Mouse (Mus musculus): Measurements from ENCODE around the gene Csad. TPM values are rescaled to one million over a fixed set of nuclear protein-coding genes. Genes with fewer than 3 reads are reported as not detected.
A peak's percentile ranks its signal among the peaks of the same experiment; 100 is the strongest.

Csad gene
- polyA plus RNA-seq, 1 experiment from 2014 or later, result 33.3 TPM

DNA sequence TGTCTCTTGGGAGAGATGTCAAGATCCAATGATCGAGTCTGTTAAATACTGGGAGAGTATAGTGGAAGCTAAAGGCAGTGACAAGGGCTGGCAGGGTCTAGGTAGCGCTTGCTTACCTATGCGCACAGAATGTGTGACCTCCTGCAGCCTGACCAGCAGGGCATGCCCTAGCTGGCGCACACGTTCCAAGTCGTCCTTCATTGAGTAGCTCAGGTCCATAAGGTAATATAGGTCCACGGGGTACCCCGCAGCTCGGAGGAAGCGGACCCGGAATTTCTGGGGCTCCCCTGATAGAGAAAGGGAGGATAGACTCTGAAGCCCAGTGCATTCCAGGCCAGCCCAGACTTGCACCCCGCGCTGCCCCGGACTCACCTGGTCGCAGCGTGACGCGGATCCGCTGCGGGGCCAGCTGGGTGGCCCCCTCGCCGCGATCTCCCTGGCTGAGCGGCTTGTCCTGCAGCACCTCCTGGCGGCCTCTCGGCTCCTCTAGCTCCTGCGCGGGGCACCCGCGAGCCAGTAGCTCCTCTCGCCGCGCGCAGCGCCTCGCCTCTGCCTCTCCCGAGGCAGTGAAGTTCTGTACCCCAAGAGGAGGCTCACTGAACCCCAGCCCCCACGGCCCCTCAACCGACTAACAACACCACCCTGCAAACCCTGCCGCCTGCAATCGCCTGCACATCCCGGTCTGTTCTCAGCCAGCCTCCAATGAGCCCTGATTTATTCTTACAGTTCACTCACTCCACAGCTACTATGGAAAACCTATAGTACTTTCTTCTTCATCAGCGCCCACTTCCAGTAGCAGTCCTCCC, 19.9 kb upstream of the Csad start:
- DNase-seq (ENCODE audit: low spot score), result peak; percentile 77
- Histone ChIP-seq H3K36me3 (replicated peaks; ENCODE audit: control insufficient read depth, insufficient read depth) (no peaks in the 10 kb centered on the region), H3K9me3 (ENCODE audit: control insufficient read depth, low read length) (no peaks in the 10 kb centered on the region), H3K4me1 (replicated peaks; ENCODE audit: control insufficient read depth, insufficient read depth, low read length) (no peaks in the 10 kb centered on the region), H3K9ac (peak overlapping the region; percentile 39; the same call in 1 of the 2 replicates), H3K4me3 (replicated peaks; ENCODE audit: low read length) (peak overlapping the region; percentile 33), H3K27ac (no peak overlapping the region), H3K4me2 (replicated peaks) (peak overlapping the region; percentile 66), H3K27me3 (ENCODE audit: control insufficient read depth, insufficient read depth, low read length) (peaks cover 24% of the 10 kb centered on the region)
- WGBS, result 5% methylated on average over 42 of the region's 43 CpGs
- ATAC-seq (ENCODE audit: low FRiP score), result peak; percentile 83

DNA sequence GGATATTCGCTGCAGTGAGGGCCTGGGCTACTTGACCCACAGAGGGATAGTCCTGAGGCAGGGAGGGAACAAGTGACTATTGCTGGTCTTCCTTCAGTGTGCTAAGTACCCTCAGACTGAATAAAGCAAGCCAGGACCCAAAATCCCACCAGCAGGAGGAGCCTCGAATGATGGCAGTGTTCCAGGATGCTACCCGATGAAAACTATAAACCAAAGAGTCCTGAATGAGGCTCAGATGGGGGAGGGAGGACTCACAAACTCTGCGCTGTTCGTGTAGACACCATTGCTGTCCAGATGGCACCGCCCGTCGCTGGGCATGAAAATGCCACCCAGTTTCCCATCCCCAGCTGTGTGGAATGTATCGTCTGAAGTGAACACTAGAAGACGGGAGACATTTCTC, 17.9 kb upstream of the Csad start:
- DNase-seq (ENCODE audit: low spot score) (no peak), ATAC-seq (ENCODE audit: low FRiP score) (no peak)
- Histone ChIP-seq H3K4me1 (replicated peaks; ENCODE audit: control insufficient read depth, insufficient read depth, low read length) (no peaks in the 10 kb centered on the region), H3K4me3 (replicated peaks; ENCODE audit: low read length) (no peak overlapping the region), H3K4me2 (replicated peaks) (no peak overlapping the region), H3K9ac (no peak overlapping the region), H3K9me3 (ENCODE audit: control insufficient read depth, low read length) (no peaks in the 10 kb centered on the region), H3K27me3 (ENCODE audit: control insufficient read depth, insufficient read depth, low read length) (peaks cover 24% of the 10 kb centered on the region), H3K27ac (no peak overlapping the region), H3K36me3 (replicated peaks; ENCODE audit: control insufficient read depth, insufficient read depth) (no peaks in the 10 kb centered on the region)
- 61% methylated on average over 10 of the region's 10 CpGs for WGBS

DNA sequence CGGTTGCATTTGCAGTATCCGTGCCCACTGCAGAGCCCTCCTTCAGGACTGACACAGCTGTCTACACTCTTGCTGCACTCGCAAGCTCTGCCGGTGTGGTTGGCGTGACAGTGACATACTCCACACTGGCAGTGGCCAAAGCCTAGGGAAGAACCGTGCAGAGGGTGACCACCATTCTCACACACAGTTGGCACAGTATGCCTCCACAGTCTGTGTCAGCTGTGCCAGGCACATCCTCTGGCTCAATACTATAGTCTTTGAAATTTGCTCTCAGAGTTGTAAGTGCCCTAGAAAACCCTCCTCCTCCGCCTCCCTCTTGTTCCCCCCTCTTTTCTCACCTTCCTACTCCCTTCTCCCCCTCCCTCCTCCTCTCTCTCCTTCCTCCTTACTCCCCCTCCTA, 12.8 kb upstream of the Csad start:
- H3K4me2 ChIP-seq (replicated peaks), result no peak overlapping the region
- peak; percentile 31; the same call in 1 of the 2 replicates for ATAC-seq (ENCODE audit: low FRiP score)
- WGBS, result 90% methylated on average over 7 of the region's 7 CpGs

DNA sequence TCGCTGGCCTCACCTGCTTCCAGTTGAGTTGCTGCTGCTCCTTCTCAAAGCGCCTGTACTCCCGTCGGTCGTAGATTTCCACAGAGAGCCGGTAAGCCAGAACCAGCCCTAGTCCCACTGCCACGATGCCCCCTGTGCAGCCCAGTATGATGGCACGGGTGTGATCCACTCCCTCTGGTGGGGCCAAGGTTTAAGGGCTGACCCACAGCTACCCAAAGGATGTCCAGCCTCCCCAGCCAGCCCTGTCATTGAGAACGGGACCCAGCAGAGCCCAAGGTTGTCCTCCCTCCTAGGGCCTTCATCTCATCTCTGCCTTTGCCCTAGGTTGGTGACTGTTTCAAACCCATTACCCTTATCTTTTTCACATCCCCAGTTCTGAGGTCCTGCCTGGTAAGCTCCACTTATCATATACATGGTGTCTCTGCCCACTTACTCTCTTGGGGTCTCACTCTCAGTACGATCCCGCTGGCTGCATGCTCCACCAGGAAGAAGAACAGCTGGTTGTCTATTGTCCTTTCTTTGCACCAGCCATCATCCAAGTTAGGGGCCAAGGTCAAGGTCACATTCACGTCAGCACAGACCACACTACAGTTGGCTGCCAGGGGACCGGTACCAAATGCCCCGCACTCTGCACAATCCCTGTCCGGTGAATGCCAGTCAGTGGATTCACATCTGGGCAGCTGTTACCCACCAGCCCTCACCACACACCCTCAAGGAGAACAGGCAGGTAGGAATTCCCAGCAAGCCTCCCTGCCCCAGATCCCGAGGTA, 12.1 kb upstream of the Csad start:
- H3K4me3 ChIP-seq (replicated peaks; ENCODE audit: low read length), result no peak overlapping the region
- peak; percentile 51; the same call in 1 of the 2 replicates for ATAC-seq (ENCODE audit: low FRiP score)
- 82% methylated on average over 16 of the region's 16 CpGs for WGBS
- H3K9ac ChIP-seq, result no peak overlapping the region
- H3K9me3 ChIP-seq (ENCODE audit: control insufficient read depth, low read length), result no peaks in the 10 kb centered on the region
- H3K27me3 ChIP-seq (ENCODE audit: control insufficient read depth, insufficient read depth, low read length), result no peaks in the 10 kb centered on the region
- H3K27ac ChIP-seq, result no peak overlapping the region
- H3K4me1 ChIP-seq (replicated peaks; ENCODE audit: control insufficient read depth, insufficient read depth, low read length), result no peaks in the 10 kb centered on the region
- no peak overlapping the region for H3K4me2 ChIP-seq (replicated peaks)
- DNase-seq (ENCODE audit: low spot score), result no peak
- H3K36me3 ChIP-seq (replicated peaks; ENCODE audit: control insufficient read depth, insufficient read depth), result peaks cover 47% of the 10 kb centered on the region

More for the DNA sequence above, 12.8 kb upstream of the Csad start:
- no peak overlapping the region for H3K27ac ChIP-seq
- H3K27me3 ChIP-seq (ENCODE audit: control insufficient read depth, insufficient read depth, low read length), result peaks cover 2% of the 10 kb centered on the region; the same call in 1 of the 2 replicates
- no peaks in the 10 kb centered on the region for H3K4me1 ChIP-seq (replicated peaks; ENCODE audit: control insufficient read depth, insufficient read depth, low read length)
- no peak overlapping the region for H3K9ac ChIP-seq
- H3K9me3 ChIP-seq (ENCODE audit: control insufficient read depth, low read length), result no peaks in the 10 kb centered on the region
- H3K4me3 ChIP-seq (replicated peaks; ENCODE audit: low read length), result no peak overlapping the region
- DNase-seq (ENCODE audit: low spot score), result no peak
- H3K36me3 ChIP-seq (replicated peaks; ENCODE audit: control insufficient read depth, insufficient read depth), result peaks cover 41% of the 10 kb centered on the region

DNA sequence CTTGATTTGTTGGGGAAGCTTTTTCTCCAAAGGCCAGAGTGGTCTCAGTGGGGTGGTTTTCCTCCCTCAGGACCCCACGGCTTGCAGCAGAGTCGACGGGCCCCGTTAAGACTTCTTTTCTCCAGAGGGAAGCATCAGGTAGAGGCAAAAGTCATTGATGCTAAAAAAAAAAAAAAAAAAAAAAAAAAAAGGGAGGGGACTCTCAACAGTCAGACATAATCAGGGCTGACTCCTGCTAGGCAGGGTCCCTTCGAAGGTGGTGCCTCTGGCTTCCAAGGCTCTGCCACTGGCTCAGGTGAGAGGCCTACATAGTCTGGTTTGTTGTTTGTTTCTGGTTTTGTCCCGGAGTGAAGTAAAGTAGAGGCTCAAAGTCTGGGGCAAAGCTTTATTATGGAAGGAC, 11.1 kb upstream of the Csad start:
- Histone ChIP-seq H3K4me1 (replicated peaks; ENCODE audit: control insufficient read depth, insufficient read depth, low read length) (no peaks in the 10 kb centered on the region), H3K9ac (no peak overlapping the region), H3K27ac (no peak overlapping the region), H3K4me3 (replicated peaks; ENCODE audit: low read length) (no peak overlapping the region), H3K36me3 (replicated peaks; ENCODE audit: control insufficient read depth, insufficient read depth) (peaks cover 55% of the 10 kb centered on the region), H3K4me2 (replicated peaks) (no peak overlapping the region), H3K9me3 (ENCODE audit: control insufficient read depth, low read length) (no peaks in the 10 kb centered on the region), H3K27me3 (ENCODE audit: control insufficient read depth, insufficient read depth, low read length) (no peaks in the 10 kb centered on the region)
- ATAC-seq (ENCODE audit: low FRiP score) (no peak), DNase-seq (ENCODE audit: low spot score) (no peak)
- 74% methylated on average over 6 of the region's 6 CpGs for WGBS

DNA sequence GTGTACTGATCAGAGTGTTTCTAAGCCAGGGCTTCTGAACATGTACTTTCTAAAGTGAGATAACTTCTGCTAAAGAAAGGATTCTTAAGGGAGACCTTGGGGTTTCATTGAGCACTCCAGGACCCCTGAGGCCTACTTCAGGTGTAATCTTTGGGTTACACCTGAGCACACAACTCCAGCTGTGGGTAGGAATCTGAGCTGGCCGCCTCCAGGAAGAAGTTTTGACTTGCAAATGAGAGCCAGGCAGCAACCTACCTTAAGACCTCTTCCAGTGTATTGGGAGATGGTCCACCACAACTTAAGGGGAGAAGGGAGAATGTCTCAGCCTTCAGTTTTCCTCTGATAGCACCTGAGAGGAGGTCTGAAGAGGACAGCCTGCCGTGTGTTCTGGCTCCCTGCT, 9.6 kb upstream of the Csad start:
- Histone ChIP-seq H3K27me3 (ENCODE audit: control insufficient read depth, insufficient read depth, low read length) (no peaks in the 10 kb centered on the region), H3K27ac (no peak overlapping the region), H3K4me2 (replicated peaks) (no peak overlapping the region), H3K9me3 (ENCODE audit: control insufficient read depth, low read length) (no peaks in the 10 kb centered on the region), H3K36me3 (replicated peaks; ENCODE audit: control insufficient read depth, insufficient read depth) (peaks cover 70% of the 10 kb centered on the region), H3K4me1 (replicated peaks; ENCODE audit: control insufficient read depth, insufficient read depth, low read length) (no peaks in the 10 kb centered on the region), H3K9ac (no peak overlapping the region), H3K4me3 (replicated peaks; ENCODE audit: low read length) (no peak overlapping the region)
- ATAC-seq (ENCODE audit: low FRiP score), result no peak
- WGBS, result 39% methylated on average over 2 of the region's 2 CpGs
- DNase-seq (ENCODE audit: low spot score), result no peak

DNA sequence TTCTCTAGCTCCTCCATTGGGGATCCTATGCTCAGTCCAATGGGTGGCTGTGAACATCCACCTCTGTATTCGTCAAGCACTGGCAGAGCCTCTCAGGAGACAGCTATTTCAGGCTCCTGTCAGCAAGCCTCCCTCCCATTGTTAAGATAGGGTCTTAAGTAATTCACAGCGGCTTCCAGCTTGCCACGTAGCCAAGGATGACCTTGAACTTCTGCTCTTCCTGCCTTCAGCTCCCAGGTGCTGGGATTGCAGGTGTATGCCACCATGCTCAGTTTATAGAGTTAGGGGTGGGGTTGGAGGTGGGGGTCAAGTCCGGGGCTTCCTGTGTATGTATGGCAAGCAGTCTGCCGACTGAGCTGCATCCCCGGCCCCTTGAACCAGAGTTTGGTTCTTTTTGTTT, 7.4 kb upstream of the Csad start:
- 82% methylated on average over 6 of the region's 6 CpGs for WGBS
- peaks cover 92% of the 10 kb centered on the region for H3K36me3 ChIP-seq (replicated peaks; ENCODE audit: control insufficient read depth, insufficient read depth)
- H3K9me3 ChIP-seq (ENCODE audit: control insufficient read depth, low read length), result no peaks in the 10 kb centered on the region

DNA sequence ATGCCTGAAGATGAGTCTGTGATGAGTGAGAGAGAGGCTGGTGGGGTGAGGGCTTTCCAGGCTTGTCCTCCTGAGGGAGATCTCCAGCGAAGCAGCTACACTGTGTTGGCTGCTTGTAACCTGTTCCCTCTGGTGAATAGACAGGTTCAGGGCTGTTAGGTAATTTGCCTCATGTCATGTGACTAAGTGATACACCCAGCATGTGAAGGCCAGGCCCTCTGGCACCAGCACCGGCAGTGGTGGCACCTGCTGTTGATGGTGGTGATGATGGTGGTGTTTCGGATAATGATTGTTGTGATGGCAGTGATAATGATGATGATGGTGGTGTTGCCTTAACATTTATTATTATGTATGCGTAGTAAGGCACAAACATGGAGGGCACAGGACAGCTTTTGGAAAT, 6.3 kb upstream of the Csad start:
- WGBS, result 94% methylated on average over 4 of the region's 4 CpGs
- Histone ChIP-seq H3K4me1 (replicated peaks; ENCODE audit: control insufficient read depth, insufficient read depth, low read length) (peaks cover 14% of the 10 kb centered on the region), H3K27me3 (ENCODE audit: control insufficient read depth, insufficient read depth, low read length) (no peaks in the 10 kb centered on the region), H3K27ac (no peak overlapping the region), H3K9me3 (ENCODE audit: control insufficient read depth, low read length) (no peaks in the 10 kb centered on the region), H3K9ac (no peak overlapping the region), H3K4me2 (replicated peaks) (no peak overlapping the region), H3K36me3 (replicated peaks; ENCODE audit: control insufficient read depth, insufficient read depth) (peaks cover 95% of the 10 kb centered on the region), H3K4me3 (replicated peaks; ENCODE audit: low read length) (no peak overlapping the region)
- ATAC-seq (ENCODE audit: low FRiP score) (no peak), DNase-seq (ENCODE audit: low spot score) (no peak)

More for the DNA sequence above, 7.4 kb upstream of the Csad start:
- no peak overlapping the region for H3K9ac ChIP-seq
- H3K4me2 ChIP-seq (replicated peaks), result no peak overlapping the region
- H3K4me1 ChIP-seq (replicated peaks; ENCODE audit: control insufficient read depth, insufficient read depth, low read length), result peaks cover 6% of the 10 kb centered on the region; the same call in 1 of the 2 replicates
- H3K27ac ChIP-seq, result no peak overlapping the region
- DNase-seq (ENCODE audit: low spot score) (no peak), ATAC-seq (ENCODE audit: low FRiP score) (no peak)
- H3K4me3 ChIP-seq (replicated peaks; ENCODE audit: low read length), result no peak overlapping the region
- no peaks in the 10 kb centered on the region for H3K27me3 ChIP-seq (ENCODE audit: control insufficient read depth, insufficient read depth, low read length)

DNA sequence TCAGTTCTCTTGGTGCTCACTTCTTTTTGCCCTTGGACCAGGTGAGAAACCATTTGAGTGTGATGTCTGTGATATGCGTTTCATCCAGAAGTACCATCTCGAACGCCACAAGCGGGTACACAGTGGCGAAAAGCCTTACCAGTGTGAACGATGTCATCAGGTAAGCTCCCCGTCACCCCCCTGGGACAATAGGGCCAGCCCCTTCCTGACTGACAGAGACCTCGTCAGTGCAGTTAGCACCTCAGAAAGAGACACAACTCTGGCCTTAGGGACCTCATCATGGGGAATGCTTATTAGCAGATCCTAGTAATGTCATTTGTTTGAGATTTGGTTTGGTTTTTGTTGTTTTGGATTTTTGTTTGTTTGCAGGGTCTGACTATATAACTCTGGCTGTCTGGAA, 4.6 kb upstream of the Csad start:
- Histone ChIP-seq H3K4me3 (replicated peaks; ENCODE audit: low read length) (no peak overlapping the region), H3K4me1 (replicated peaks; ENCODE audit: control insufficient read depth, insufficient read depth, low read length) (peaks cover 31% of the 10 kb centered on the region), H3K4me2 (replicated peaks) (no peak overlapping the region), H3K36me3 (replicated peaks; ENCODE audit: control insufficient read depth, insufficient read depth) (peaks cover 93% of the 10 kb centered on the region), H3K9ac (no peak overlapping the region), H3K27me3 (ENCODE audit: control insufficient read depth, insufficient read depth, low read length) (no peaks in the 10 kb centered on the region), H3K9me3 (ENCODE audit: control insufficient read depth, low read length) (no peaks in the 10 kb centered on the region), H3K27ac (no peak overlapping the region)
- ATAC-seq (ENCODE audit: low FRiP score) (no peak), DNase-seq (ENCODE audit: low spot score) (no peak)
- 93% methylated on average over 8 of the region's 8 CpGs for WGBS
